Mouse (Mus musculus): ENCODE measurements around the gene Nme4. TPM values are rescaled to one million over a fixed set of nuclear protein-coding genes. Genes with fewer than 3 reads are reported as not detected.

Nme4 gene
- total RNA-seq, 2 experiments from 2014 or later, result 3.6 to 5.2 TPM

Other genes starting within 250 kb of the Nme4 start
- gene Wdr90, start 234.1 kb downstream of the Nme4 start, total RNA-seq (2021), result 1 to 10 TPM; 3.9 to 6.2 TPM
- gene Mcrip2, start 226.8 kb downstream of the Nme4 start, total RNA-seq (2021), result 100 to 1,000 TPM; 191 to 218 TPM
- gene Mettl26, start 220.5 kb downstream of the Nme4 start, total RNA-seq (2021), result 10 to 100 TPM; 15.4 to 15.7 TPM
- under 1 TPM; 0.62 to 0.96 TPM for gene Wfikkn1, start 214.7 kb downstream of the Nme4 start, total RNA-seq (2021)
- 10 to 100 TPM; 13.4 to 18.8 TPM for gene Rab40c, start 175.9 kb downstream of the Nme4 start, total RNA-seq (2021)
- gene Pigq, start 150.7 kb downstream of the Nme4 start, total RNA-seq (2021), result 10 to 100 TPM; 76.6 to 78.5 TPM
- not detected for gene Nhlrc4, start 150.6 kb downstream of the Nme4 start, total RNA-seq (2021)
- gene A930017K11Rik, start 143.0 kb downstream of the Nme4 start, total RNA-seq (2021), result not detected
- gene Capn15, start 109.8 kb downstream of the Nme4 start, total RNA-seq (2021), result 10 to 100 TPM; 12.6 to 13.5 TPM
- gene Rab11fip3, start 26.0 kb downstream of the Nme4 start, total RNA-seq (2021), result 10 to 100 TPM; 23.4 to 24.1 TPM
- gene Decr2, start 5.3 kb downstream of the Nme4 start, total RNA-seq (2021), result 10 to 100 TPM; 14.4 to 16.7 TPM
- gene Tmem8, start 17.7 kb upstream of the Nme4 start, total RNA-seq (2021), result 1 to 10 TPM; 1.9 to 2.2 TPM
- 100 to 1,000 TPM in 1 of 2 experiments, 10 to 100 TPM in 1; 92.2 to 101 TPM for gene Mrpl28, start 27.9 kb upstream of the Nme4 start, total RNA-seq (2021)
- gene Axin1, start 43.1 kb upstream of the Nme4 start, total RNA-seq (2021), result 10 to 100 TPM; 20.6 to 24.1 TPM
- gene Pdia2, start 103.5 kb upstream of the Nme4 start, total RNA-seq (2021), result not detected
- 1 to 10 TPM; 1.6 to 1.8 TPM for gene Rgs11, start 107.3 kb upstream of the Nme4 start, total RNA-seq (2021)
- gene Arhgdig, start 112.2 kb upstream of the Nme4 start, total RNA-seq (2021), result 1 to 10 TPM; 1.6 to 1.7 TPM
- 10 to 100 TPM; 87.4 to 96.7 TPM for gene Fam234a, start 148.6 kb upstream of the Nme4 start, total RNA-seq (2021)
- 10 to 100 TPM; 31.5 to 32.7 TPM for gene Luc7l, start 157.3 kb upstream of the Nme4 start, total RNA-seq (2021)

Measured in heart, postnatal 10 days (tissue).